Mouse (Mus musculus) kidney, postnatal 4 days (tissue): ENCODE results near the gene Bmyc.
A peak's percentile ranks its signal among the peaks of the same experiment; 100 is the strongest.
"Not testable (repeated sequence)": the region's sequence is repeated elsewhere in the genome, so short reads cannot be mapped to it uniquely, and the experiment has no call there.

Experiments
- DNase-seq, 2 experiments: peaks; one replicate each; pipeline ENCODE4 v3.0.0; 2021; ENCODE audit warnings: mixed read lengths in 2 of 2

Bmyc gene

DNA sequence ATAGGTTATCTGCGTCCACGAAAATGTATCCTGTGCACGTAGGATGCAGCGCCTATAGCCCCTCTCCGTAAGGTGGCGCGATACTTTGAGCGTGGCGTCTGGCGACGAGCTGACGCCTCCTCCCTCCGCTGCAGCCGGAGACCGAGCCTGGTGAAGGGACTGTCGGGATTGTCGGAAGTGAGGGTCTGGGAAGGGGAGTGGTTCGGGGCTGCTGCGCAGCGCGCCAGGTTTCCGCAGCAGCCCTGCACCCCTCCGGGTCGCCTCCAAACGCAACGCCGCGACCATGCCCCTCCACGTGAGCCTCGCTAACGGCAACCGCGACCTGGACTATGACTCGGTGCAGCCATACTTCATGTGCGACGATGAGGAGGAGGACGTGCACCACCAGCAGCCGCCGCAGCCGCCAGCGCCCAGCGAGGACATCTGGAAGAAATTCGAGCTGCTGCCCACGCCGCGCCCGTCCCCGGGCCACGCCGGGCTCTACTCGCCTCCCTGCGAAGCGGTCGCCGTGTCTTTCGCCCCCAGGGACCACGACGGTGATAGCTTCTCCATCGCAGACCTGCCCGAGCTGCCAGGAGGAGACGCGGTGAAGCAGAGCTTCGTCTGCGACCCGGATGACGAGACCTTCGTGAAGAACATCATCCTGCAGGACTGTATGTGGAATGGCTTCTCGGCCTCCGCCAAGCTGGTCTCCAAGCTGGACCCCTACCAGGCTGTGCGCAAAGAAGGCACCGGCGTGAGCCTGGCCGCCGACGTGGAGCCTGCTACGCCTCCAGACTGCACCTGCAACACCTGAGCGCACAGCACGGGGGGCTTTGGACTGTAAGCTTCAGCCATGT, at the start of gene Bmyc:
Gene Bmyc, plus strand, starts transcription at position 97 of the 839 bp plus-strand sequence.
- peak; percentile 83 to 89 for DNase-seq

- DNase-seq: no peak
Observed at GRCm38 (mm10) chr2:25657246-25657645, 49.3 kb upstream of the Bmyc start.

GRCm38 (mm10) chr2:25657652-25658051, 48.9 kb upstream of the Bmyc start, which contains the start of gene Lcn5:
Lcn5 (plus strand) TSS chr2:25657952.
- DNase-seq: no peak

DNA sequence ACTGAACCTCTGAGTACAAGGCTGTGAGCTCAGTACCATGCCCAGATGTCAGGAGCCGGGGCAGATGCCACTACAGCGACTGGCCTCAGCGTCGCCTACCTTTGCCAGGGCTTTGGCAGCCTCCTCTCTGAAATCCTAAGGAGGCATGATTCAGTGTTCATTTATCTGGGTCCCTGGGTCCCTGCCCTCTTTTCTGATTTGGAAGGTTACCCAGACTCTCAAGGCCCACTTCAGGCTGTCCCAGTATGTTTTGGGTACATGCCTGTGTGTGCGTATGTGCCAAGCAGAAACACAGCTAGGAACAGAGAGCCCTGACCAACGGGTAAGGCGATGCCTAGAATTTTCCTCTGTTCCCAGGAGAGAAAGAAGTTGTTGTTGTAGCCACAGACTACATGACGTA, 46.3 kb upstream of the Bmyc start:
- DNase-seq: no peak

DNA sequence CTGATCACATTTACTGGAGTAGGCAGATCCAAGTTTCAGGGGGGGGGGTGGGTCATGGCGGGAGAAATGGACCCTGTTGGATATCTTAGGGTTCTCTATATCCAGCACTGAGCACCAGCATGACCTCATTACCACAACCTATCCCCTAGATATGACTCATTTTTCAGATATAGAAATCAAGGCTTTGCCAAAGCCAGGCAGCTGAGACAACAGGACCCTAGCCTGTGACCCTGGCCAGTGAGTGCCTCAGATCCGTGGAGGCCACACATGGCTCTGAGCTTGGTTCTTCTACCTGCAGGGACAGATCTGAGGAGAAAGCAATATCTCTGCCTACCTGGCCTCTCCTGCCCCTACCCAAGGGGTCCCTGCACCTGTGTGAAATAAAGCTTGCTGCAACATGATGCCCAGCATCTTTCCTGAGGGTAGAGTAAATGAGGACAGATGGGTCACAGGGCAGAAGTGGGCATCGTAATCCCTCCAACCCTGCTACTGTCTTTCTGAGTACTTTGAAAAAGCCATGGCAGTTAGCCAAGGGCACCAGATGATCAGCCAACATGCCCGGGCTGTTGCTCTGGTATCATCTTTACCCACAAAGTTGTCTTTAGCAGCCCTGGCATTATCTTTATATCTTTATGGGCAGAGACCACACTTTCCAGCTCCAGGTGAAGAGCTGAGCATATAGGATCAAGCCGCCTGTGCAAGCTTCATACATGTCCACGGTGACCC, 45.1 kb upstream of the Bmyc start:
- no peak for DNase-seq

DNA sequence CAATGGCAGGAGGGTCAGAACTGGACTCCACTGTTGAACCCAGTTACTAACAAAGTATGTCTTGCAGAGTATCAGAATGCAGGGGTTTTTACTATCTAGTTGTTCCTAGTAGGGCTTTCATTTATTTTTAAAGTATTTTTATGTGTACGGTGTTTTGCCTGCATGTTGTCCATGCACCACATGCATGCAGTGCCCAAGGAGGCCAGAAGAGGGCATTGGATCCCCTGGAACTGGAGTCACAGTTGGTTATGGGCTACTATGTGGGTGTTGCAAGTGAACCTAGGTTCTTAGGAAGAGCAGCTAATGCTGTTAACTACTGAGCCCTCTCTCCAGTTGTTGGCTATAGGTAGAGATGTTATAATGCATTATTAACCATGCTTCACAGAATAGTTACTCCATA, 43.0 kb upstream of the Bmyc start:
- DNase-seq: peak; percentile 77 to 79

GRCm38 (mm10) chr2:25664125-25664524, 42.4 kb upstream of the Bmyc start:
- no peak for DNase-seq

DNA sequence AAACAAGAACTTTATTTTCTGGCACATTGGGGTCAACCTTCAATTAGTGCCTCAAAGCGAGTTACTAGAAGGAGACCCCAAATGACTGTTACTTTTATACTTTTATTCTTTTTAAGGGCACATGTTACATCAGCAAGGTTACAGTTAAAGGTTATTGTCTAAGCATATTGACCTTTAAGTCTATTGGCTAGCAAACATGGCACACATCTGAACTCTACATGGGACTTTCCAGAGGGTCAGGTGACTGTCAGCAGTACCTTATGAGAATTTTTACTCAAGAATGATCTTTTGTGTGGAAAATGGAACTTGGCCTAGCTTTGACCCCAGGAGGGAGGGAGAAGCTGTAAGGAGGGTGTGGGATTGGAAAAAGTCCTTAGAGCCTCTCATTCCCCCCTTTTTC, 40.0 kb upstream of the Bmyc start:
- DNase-seq: no peak

DNA sequence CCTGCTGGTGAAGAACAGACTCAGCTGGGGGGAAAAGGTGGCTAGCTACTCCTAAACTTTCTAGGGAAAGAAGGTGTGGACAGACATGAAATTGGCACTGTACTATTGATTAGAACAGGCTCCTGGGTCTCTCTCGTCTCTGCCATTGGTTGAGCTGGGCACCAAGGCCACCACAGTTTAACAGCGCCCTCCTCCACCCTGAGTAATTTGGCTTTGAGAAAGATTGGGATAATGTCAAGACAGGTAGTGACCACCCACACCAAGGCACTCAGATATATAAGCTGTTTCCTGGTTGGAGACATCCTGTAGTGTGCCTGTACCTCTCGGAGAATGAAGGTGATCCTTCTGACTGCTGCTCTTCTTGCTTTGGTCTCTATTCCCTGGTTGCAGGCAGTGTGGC, 30.1 kb upstream of the Bmyc start, which contains the start of gene Lcn6:
Gene Lcn6, plus strand, starts transcription at position 301 of the 400 bp plus-strand sequence.
- DNase-seq: no peak

GRCm38 (mm10) chr2:25679559-25679958, 27.0 kb upstream of the Bmyc start:
- DNase-seq: no peak

GRCm38 (mm10) chr2:25682426-25682825, 24.1 kb upstream of the Bmyc start, which contains the start of gene Lcn10:
Lcn10 (plus strand) TSS chr2:25682726.
- no peak for DNase-seq

GRCm38 (mm10) chr2:25686941-25687340, 19.6 kb upstream of the Bmyc start:
- DNase-seq: no peak

DNA sequence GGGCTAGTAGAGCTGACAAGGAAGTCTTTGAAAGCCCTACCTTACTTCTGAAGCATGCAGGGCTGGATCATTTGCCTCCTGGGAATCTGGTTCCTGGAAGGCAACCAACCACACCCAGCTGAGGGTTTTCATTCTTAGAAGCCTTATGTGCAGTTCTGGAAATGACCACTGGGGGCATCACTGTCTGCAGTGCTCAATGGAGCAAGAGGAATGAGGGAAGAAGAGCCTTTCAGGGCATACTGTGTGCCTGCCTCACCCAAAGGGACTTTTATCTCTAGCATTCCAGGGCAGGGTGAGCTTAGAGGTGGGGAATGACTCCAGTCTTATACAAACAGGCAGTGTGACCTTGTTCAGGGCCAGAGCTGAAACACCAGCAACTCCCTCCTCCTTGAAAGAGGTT, 11.9 kb upstream of the Bmyc start:
- peak; percentile 78 to 80 for DNase-seq

GRCm38 (mm10) chr2:25696951-25697350, 9.6 kb upstream of the Bmyc start:
- no peak for DNase-seq

DNA sequence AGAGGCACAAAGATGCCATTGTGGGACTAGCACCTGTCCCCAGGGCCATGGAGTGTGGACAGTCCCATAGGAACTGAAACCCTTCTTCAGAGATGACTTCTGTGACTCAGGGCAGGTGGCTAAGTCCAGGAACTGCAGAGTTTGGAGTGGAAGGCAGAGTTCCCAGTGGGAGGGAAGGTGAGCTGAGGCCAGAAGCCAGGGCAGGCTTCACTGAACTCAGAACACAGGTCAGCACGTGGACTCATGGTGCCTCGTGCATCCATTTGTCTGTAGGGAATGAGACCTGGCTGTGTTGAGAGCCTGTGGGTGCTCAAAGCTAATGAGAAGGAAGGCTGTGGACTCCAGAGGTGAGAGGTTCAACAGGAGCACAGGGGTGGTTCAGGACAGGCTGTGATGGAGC, 7.8 kb upstream of the Bmyc start:
- no peak for DNase-seq

GRCm38 (mm10) chr2:25699743-25700142, 6.8 kb upstream of the Bmyc start, which contains the start of gene Obp2a:
Obp2a (plus strand) TSS chr2:25700043.
- not testable (repeated sequence) for DNase-seq

DNA sequence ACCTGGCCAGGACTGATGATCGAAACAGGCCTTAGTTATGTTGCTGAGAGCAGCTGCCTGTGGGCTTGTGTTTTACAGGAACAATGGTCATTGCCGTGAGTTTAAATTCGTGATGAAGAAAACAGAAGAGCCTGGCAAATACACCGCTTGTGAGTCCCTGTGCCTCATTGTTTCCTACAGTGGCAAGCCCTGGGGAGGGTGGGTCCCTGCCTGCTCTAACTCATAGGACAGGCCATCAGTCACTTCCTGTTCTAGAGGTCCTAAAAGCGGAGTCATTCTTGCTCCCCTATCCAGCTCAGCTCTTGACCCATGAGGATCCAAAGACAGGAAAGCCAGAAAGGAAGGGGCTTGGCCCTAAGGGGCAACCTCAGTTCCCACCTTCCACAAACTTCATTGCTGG, 5.5 kb upstream of the Bmyc start:
- no peak for DNase-seq

- DNase-seq: no peak
Observed at GRCm38 (mm10) chr2:25703706-25704105, 2.8 kb upstream of the Bmyc start.

DNA sequence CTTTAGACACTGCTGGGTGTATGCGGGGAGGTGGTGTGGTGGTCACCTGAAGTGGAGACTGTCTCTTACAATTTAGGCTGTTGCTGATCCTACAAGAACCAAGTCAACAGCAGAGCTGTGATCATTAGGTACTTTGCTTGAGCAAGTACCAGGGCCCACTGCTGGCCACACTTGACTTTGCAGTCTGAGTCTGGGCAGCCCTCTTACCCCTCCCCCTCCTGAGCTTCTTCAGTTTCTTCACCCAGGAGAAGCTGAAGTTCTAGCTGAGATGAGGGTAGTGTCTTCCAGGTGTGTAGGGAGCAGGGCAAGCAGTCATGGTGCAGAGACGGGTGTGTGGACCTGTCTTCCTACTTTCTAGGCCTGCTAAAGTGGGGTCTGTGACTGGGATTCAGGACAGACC, 1.6 kb downstream of the Bmyc start:
- peak; percentile 51 to 75 for DNase-seq

GRCm38 (mm10) chr2:25709056-25709455, 2.5 kb downstream of the Bmyc start:
- DNase-seq: not testable (repeated sequence)

DNA sequence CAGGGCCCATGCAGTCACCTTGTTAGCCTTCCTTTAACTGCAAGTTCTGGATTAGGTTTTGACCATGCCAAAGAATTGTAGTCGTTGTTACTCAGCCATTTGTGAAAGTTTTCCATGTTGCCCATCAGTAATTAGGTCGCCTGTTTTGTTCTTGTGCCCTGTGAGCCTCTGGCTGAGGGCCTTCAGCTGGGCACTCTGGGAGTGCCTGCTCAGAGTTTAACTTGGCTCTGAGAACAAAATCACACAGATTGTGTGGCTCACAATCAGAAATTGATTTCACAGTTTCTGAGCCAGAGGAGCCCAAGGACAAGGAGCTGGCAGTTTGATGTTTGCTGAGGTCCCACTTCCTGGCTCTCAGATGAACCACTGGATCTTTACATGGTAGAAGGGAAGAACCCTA, 3.3 kb downstream of the Bmyc start:
- not testable (repeated sequence) for DNase-seq

- DNase-seq: not testable (repeated sequence)
Observed at GRCm38 (mm10) chr2:25711641-25712040, 5.1 kb downstream of the Bmyc start.

GRCm38 (mm10) chr2:25717222-25717621, 10.7 kb downstream of the Bmyc start:
- no peak for DNase-seq
